26 mouse cellular contexts compared by ENCODE assay signal in the genomic region with DNA sequence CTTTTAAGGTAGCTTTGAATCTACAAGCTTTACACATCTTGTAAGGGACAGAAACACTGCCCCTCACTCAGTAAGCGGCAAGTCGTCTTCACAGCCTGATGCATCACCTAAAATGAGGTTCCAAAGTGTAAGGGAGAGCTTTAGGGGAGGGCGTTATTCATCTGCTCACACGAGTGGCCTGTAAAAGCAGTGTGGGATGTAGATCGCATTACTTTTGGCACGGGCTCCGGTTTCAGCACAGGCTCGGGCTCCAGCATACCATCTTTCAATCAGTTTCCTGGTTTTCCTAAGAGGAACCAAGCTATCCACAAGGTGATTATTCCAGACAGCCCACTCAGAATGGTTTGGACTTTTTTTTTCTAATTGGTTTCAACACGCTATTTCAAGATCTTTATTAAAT.
DNase-seq lines count a peak whose midpoint lies in the region; ATAC-seq and TF ChIP-seq lines count a peak whose summit lies in the region.
"Had no signal": no experiment of that assay in that cellular context is flagged by ENCODE, and none has a peak within 500 bp of the region (broad histone marks: within the 10 kb centered on the region; RNA-seq: fewer than 3 reads in every experiment).

No protein-coding gene starts in this region.

- no peak for TF ChIP-seq CTCF in gastrocnemius, adult 2 months (IDR thresholded peaks at IDR 0.05)
- no peak for TF ChIP-seq CTCF in lung, adult 2 months (IDR thresholded peaks at IDR 0.05; ENCODE audit: insufficient read depth, low read length)

- TF ChIP-seq POLR2A in lung, adult 2 months (IDR thresholded peaks at IDR 0.05; ENCODE audit: borderline replicate concordance, extremely low read depth, low read depth, low read length) = no peak

- intact Hi-C loops in gastrocnemius, adult 2 months (cut with DNase I) = no loop called here
- intact Hi-C loops in gastrocnemius, postnatal 36 days (cut with DNase I) = no loop called here

- 32% methylated on average over 9 of the region's 9 CpGs for WGBS in lung, embryonic 16.5 days
- 55% methylated on average over 9 of the region's 9 CpGs for WGBS in lung, adult 2 months
- WGBS in limb, embryonic 13.5 days = 14% methylated on average over 9 of the region's 9 CpGs
- 70% methylated on average over 9 of the region's 9 CpGs for WGBS in hindbrain, embryonic 11.5 days

- H3K9me3 ChIP-seq in lung, embryonic 16.5 days (ENCODE audit: control insufficient read depth, low read length) = no peaks in the 10 kb centered on the region
- H3K9me3 ChIP-seq in limb, embryonic 13.5 days = no peaks in the 10 kb centered on the region
- H3K9me3 ChIP-seq in hindbrain, embryonic 11.5 days (ENCODE audit: control insufficient read depth, low read length) = no peaks in the 10 kb centered on the region
- H3K9me3 ChIP-seq: forebrain, embryonic 10.5 days; heart, embryonic 12.5 days; hindbrain, embryonic 10.5 days; liver, embryonic 15.5 days; neural tube, embryonic 15.5 days had no signal

- ATAC-seq in lung, embryonic 16.5 days (ENCODE audit: low read depth) = peak; percentile 23; the same call in 1 of the 2 replicates
- peak; percentile 60 for ATAC-seq in limb, embryonic 13.5 days (ENCODE audit: low FRiP score, low read depth)
- ATAC-seq in hindbrain, embryonic 11.5 days (ENCODE audit: low FRiP score) = no peak
- ATAC-seq: hindbrain, postnatal 0 days; intestine, embryonic 16.5 days; Patski had no signal

- peak overlapping the region; percentile 11; the same call in 1 of the 2 replicates for H3K4me3 ChIP-seq in gastrocnemius, adult 2 months
- H3K4me3 ChIP-seq in lung, embryonic 16.5 days (ENCODE audit: low read length) = no peak overlapping the region
- H3K4me3 ChIP-seq in lung, adult 2 months (replicated peaks; ENCODE audit: extremely low read depth, low read depth, low read length) = no peak overlapping the region
- no peak overlapping the region for H3K4me3 ChIP-seq in limb, embryonic 13.5 days
- no peak overlapping the region for H3K4me3 ChIP-seq in hindbrain, embryonic 11.5 days (ENCODE audit: low read depth, low read length)
- H3K4me3 ChIP-seq: forebrain, embryonic 10.5 days; heart, embryonic 12.5 days; hindbrain, embryonic 10.5 days; liver, embryonic 15.5 days; neural tube, embryonic 15.5 days had no signal

- H3K4me2 ChIP-seq in lung, embryonic 16.5 days (ENCODE audit: low read depth, low read length) = no peak overlapping the region
- peak overlapping the region; percentile 30; the same call in 1 of the 2 replicates for H3K4me2 ChIP-seq in limb, embryonic 13.5 days (replicated peaks)
- H3K4me2 ChIP-seq in hindbrain, embryonic 11.5 days (replicated peaks; ENCODE audit: low read depth, low read length) = no peak overlapping the region
- H3K4me2 ChIP-seq: heart, embryonic 12.5 days; liver, embryonic 15.5 days; midbrain, embryonic 11.5 days; neural tube, embryonic 15.5 days had no signal

- H3K27me3 ChIP-seq in lung, embryonic 16.5 days (ENCODE audit: control insufficient read depth, insufficient read depth, low read depth, low read length) = no peaks in the 10 kb centered on the region
- H3K27me3 ChIP-seq in limb, embryonic 13.5 days = no peaks in the 10 kb centered on the region
- no peaks in the 10 kb centered on the region for H3K27me3 ChIP-seq in hindbrain, embryonic 11.5 days (ENCODE audit: control insufficient read depth, insufficient read depth, low read length)
- H3K27me3 ChIP-seq: heart, embryonic 12.5 days; liver, embryonic 15.5 days; neural tube, embryonic 15.5 days; Patski had no signal

- H3K9ac ChIP-seq in lung, embryonic 16.5 days (ENCODE audit: low read length) = no peak overlapping the region
- H3K9ac ChIP-seq in limb, embryonic 13.5 days = no peak overlapping the region
- no peak overlapping the region for H3K9ac ChIP-seq in hindbrain, embryonic 11.5 days (ENCODE audit: low read depth, low read length)
- H3K9ac ChIP-seq: heart, embryonic 12.5 days; liver, embryonic 15.5 days; neural tube, embryonic 15.5 days had no signal

- no peaks in the 10 kb centered on the region for H3K36me3 ChIP-seq in lung, embryonic 16.5 days (ENCODE audit: control insufficient read depth, insufficient read depth, low read length)
- H3K36me3 ChIP-seq in limb, embryonic 13.5 days = no peaks in the 10 kb centered on the region
- no peaks in the 10 kb centered on the region for H3K36me3 ChIP-seq in hindbrain, embryonic 11.5 days (ENCODE audit: control insufficient read depth, insufficient read depth, low read length)
- H3K36me3 ChIP-seq: forebrain, embryonic 10.5 days; heart, embryonic 12.5 days; hindbrain, embryonic 10.5 days; liver, embryonic 15.5 days; neural tube, embryonic 15.5 days had no signal

- no peak overlapping the region for H3K27ac ChIP-seq in gastrocnemius, adult 2 months
- no peak overlapping the region for H3K27ac ChIP-seq in lung, embryonic 16.5 days (ENCODE audit: low read length)
- H3K27ac ChIP-seq in limb, embryonic 13.5 days = no peak overlapping the region
- H3K27ac ChIP-seq in hindbrain, embryonic 11.5 days (ENCODE audit: low read depth, low read length) = no peak overlapping the region
- H3K27ac ChIP-seq: forebrain, embryonic 10.5 days; hindbrain, embryonic 10.5 days; hindbrain, postnatal 0 days; liver, embryonic 15.5 days; neural tube, embryonic 15.5 days; stomach, postnatal 0 days had no signal

- peaks cover 12% of the 10 kb centered on the region for H3K4me1 ChIP-seq in lung, embryonic 16.5 days (replicated peaks; ENCODE audit: control insufficient read depth, insufficient read depth, low read length)
- H3K4me1 ChIP-seq in lung, adult 2 months (ENCODE audit: control insufficient read depth, insufficient read depth, low read length) = peaks cover 15% of the 10 kb centered on the region
- H3K4me1 ChIP-seq in limb, embryonic 13.5 days = peaks cover 60% of the 10 kb centered on the region
- no peaks in the 10 kb centered on the region for H3K4me1 ChIP-seq in hindbrain, embryonic 11.5 days (replicated peaks; ENCODE audit: control insufficient read depth, insufficient read depth, low read length)

- peak; percentile 46 for DNase-seq in gastrocnemius, adult 2 months
- DNase-seq in gastrocnemius, postnatal 36 days = no peak
- no peak for DNase-seq in lung, adult 2 months
- DNase-seq in ovary, postnatal 10 days (ENCODE audit: low spot score) = no peak
- no peak for DNase-seq in hindbrain, embryonic 11.5 days (ENCODE audit: low spot score)
- DNase-seq: adrenal gland, postnatal 36 days; cerebellum, adult 11 months; cerebellum, adult 9-11 months; gastrocnemius, postnatal 10 days; heart, adult 18-20 months; heart, postnatal 10 days; kidney, adult 9 months; liver; lung, postnatal 14 days had no signal
